Mouse (Mus musculus) C2C12 (cell line): ENCODE measurements around the gene Rpl41.

ENCODE experiments used
- CTCF ChIP-seq: IDR thresholded peaks from one replicate; pipeline ENCODE4 v1.5.1; 2011; ENCODE audit not compliant: control insufficient read depth, insufficient read depth, insufficient read length
- MAX ChIP-seq: IDR thresholded peaks from one replicate; pipeline ENCODE4 v1.6.1; 2011; ENCODE audit warnings: mild to moderate bottlenecking, control low read depth
- MYOD1 ChIP-seq: IDR thresholded peaks from one replicate; pipeline ENCODE4 v1.6.1; 2011; ENCODE audit warnings: low read depth; ENCODE audit not compliant: control insufficient read depth, insufficient read length
- MYOG ChIP-seq: IDR thresholded peaks from one replicate; pipeline ENCODE4 v1.6.1; 2011; ENCODE audit not compliant: control insufficient read depth, insufficient read length; ENCODE audit errors: extremely low read depth
- USF1 ChIP-seq: IDR thresholded peaks from one replicate; pipeline ENCODE4 v1.6.1; 2011; ENCODE audit warnings: low read depth, mild to moderate bottlenecking, control low read depth, moderate library complexity

DNA sequence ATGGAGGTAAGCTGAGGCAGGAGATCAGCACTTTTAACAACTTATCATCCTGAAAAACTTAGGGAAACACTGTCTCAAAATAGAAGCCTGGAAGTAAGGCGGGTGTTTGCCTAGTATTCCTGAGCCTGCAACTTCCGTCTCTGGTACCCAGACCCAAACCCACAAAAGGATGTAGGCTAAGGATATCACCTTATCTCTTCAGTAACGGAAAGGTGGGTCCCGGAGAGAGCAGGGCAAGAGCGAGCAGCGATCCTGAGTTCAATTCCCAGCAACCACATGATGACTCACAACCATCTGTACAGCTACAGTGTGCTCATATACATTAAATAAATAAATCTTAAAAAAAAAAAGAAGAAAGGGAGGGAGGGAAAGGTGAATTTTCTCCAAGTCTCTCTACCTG, 42.3 kb upstream of the Rpl41 start:
- no peak for TF ChIP-seq MYOG
- TF ChIP-seq CTCF, result no peak
- no peak for TF ChIP-seq USF1
- no peak for TF ChIP-seq MYOD1
- no peak for TF ChIP-seq MAX
